Mouse (Mus musculus) kidney, embryonic 16.5 days (tissue): ENCODE data around the gene Fnbp1l. TPM values are rescaled to one million over a fixed set of nuclear protein-coding genes. Genes with fewer than 3 reads are reported as not detected.
A peak's percentile ranks its signal among the peaks of the same experiment; 100 is the strongest.

Experiments
- ATAC-seq: fragments of 200-750 bp; cut with Nextera tagmentation; 2 replicates; pipeline ENCODE4 v1.8.0; 2017; ENCODE audit warnings: moderate TSS enrichment; ENCODE audit not compliant: low FRiP score, low TSS enrichment
- H3K27ac ChIP-seq: fragments of 300-500 bp; sonication (generic); 2 replicates; pipeline ENCODE4 v1.5.1; 2014; ENCODE audit warnings: low read length
- H3K27me3 ChIP-seq: fragments of 300-500 bp; sonication (generic); 2 replicates; pipeline ENCODE4 v1.6.1; 2014; ENCODE audit warnings: low read length, control low read depth, mixed read lengths; ENCODE audit not compliant: insufficient read depth
- H3K36me3 ChIP-seq: fragments of 300-500 bp; sonication (generic); 2 replicates; pipeline ENCODE4 v1.6.1; 2014; ENCODE audit warnings: low read length, control low read depth, mixed read lengths; ENCODE audit not compliant: insufficient read depth
- H3K4me1 ChIP-seq: fragments of 300-500 bp; sonication (generic); 2 replicates; pipeline ENCODE4 v1.6.1; 2014; ENCODE audit warnings: low read length, control low read depth, mixed read lengths; ENCODE audit not compliant: insufficient read depth
- H3K4me2 ChIP-seq: fragments of 300-500 bp; sonication (generic); replicated peaks from 2 replicates; pipeline ENCODE4 v1.6.1; 2014; ENCODE audit warnings: low read depth, low read length
- H3K4me3 ChIP-seq: fragments of 300-500 bp; sonication (generic); 2 replicates; pipeline ENCODE4 v1.5.1; 2014; ENCODE audit warnings: mild to moderate bottlenecking, low read length
- H3K9ac ChIP-seq: fragments of 300-500 bp; sonication (generic); replicated peaks from 2 replicates; pipeline ENCODE4 v1.6.1; 2014; ENCODE audit warnings: low read length
- H3K9me3 ChIP-seq: fragments of 300-500 bp; sonication (generic); 2 replicates; pipeline ENCODE4 v1.6.1; 2016; ENCODE audit warnings: low read length, control low read depth
- WGBS: fragments of 180-500 bp; shearing (Covaris S2); extraction: QIAGEN DNeasy Blood & Tissue Kit; methylation state at CpG from one replicate; pipeline ENCODE4 v1.1.7; 2014; 5-methylcytosine and 5-hydroxymethylcytosine counted together
- polyA plus RNA-seq: library from polyadenylated mRNA; unstranded; fragments of >200 nt; fragmentation: Nextera tagmentation; extraction: Ambion mirVana; gene quantifications from 2 replicates; pipeline ENCODE4 v1.2.1, GENCODE M21; 2015

The Fnbp1l gene
- polyA plus RNA-seq, 1 experiment from 2014 or later: 41.4 TPM

- Histone ChIP-seq H3K9me3 (no peaks in the 10 kb centered on the region), H3K9ac (0 out of 2 replicates have a peak overlapping the region, but pooled peaks have one; percentile 27), H3K27ac (0 out of 2 replicates have a peak overlapping the region, but pooled peaks have one; percentile 39), H3K36me3 (no peaks in the 10 kb centered on the region), H3K4me2 (peak overlapping the region; percentile 48), H3K4me3 (peak overlapping the region; percentile 23), H3K4me1 (peaks cover 9% of the 10 kb centered on the region), H3K27me3 (no peaks in the 10 kb centered on the region)
- ATAC-seq: peak; percentile 72
- WGBS: 13% methylated on average over 13 of the region's 13 CpGs
Measured at GRCm38 (mm10) chr3:122629580-122629979, 10.1 kb upstream of the Fnbp1l start.

GRCm38 (mm10) chr3:122628956-122629355 is 9.4 kb upstream of the Fnbp1l start:
- WGBS: 65% methylated on average over 3 of the region's 3 CpGs
- Histone ChIP-seq H3K4me2 (no peak overlapping the region), H3K4me1 (peaks cover 9% of the 10 kb centered on the region), H3K27ac (0 out of 2 replicates have a peak overlapping the region, but pooled peaks have one; percentile 39), H3K4me3 (no peak overlapping the region), H3K36me3 (no peaks in the 10 kb centered on the region), H3K9me3 (no peaks in the 10 kb centered on the region), H3K9ac (no peak overlapping the region), H3K27me3 (no peaks in the 10 kb centered on the region)
- ATAC-seq: no peak

GRCm38 (mm10) chr3:122628546-122628945 is 9.0 kb upstream of the Fnbp1l start:
- WGBS: 94% methylated on average over 10 of the region's 10 CpGs
- no peak overlapping the region for H3K4me3 ChIP-seq
- no peak overlapping the region for H3K4me2 ChIP-seq
- no peak overlapping the region for H3K9ac ChIP-seq
- no peak for ATAC-seq
- H3K27me3 ChIP-seq: no peaks in the 10 kb centered on the region
- H3K36me3 ChIP-seq: no peaks in the 10 kb centered on the region
- H3K27ac ChIP-seq: no peak overlapping the region
- peaks cover 9% of the 10 kb centered on the region for H3K4me1 ChIP-seq
- H3K9me3 ChIP-seq: no peaks in the 10 kb centered on the region

DNA sequence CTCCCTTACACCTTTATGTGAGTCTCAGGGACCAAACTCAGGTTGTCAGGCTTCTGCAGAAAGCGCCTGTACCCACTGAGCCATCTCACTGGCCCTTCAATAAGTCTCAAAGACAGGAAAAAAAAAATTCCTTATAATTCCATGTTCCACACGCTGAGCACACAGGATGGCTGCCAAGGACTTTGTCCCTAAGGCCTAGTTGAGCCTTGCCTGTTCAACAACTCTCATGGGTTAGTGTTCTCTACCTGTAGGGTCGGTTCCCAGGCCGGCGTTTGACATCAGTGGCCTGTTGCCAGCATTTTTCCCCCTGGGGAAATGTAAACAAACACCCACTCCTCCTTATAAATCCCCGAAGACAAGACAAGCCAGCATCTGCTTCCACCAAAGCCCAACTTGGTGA is 8.3 kb upstream of the Fnbp1l start:
- no peak overlapping the region for H3K4me2 ChIP-seq
- WGBS: 79% methylated on average over 6 of the region's 6 CpGs
- H3K4me1 ChIP-seq: peaks cover 9% of the 10 kb centered on the region
- ATAC-seq: no peak
- H3K36me3 ChIP-seq: no peaks in the 10 kb centered on the region
- no peak overlapping the region for H3K27ac ChIP-seq
- H3K9me3 ChIP-seq: no peaks in the 10 kb centered on the region
- no peak overlapping the region for H3K9ac ChIP-seq
- H3K4me3 ChIP-seq: no peak overlapping the region
- no peaks in the 10 kb centered on the region for H3K27me3 ChIP-seq

GRCm38 (mm10) chr3:122624591-122624990 is 5.1 kb upstream of the Fnbp1l start:
- Histone ChIP-seq H3K9ac (no peak overlapping the region), H3K36me3 (no peaks in the 10 kb centered on the region), H3K4me1 (peaks cover 13% of the 10 kb centered on the region), H3K27me3 (no peaks in the 10 kb centered on the region), H3K4me2 (no peak overlapping the region), H3K4me3 (no peak overlapping the region), H3K9me3 (no peaks in the 10 kb centered on the region), H3K27ac (peak overlapping the region; percentile 20; the same call in 1 of the 2 replicates)
- 50% methylated on average over 6 of the region's 6 CpGs for WGBS
- no peak for ATAC-seq

- Histone ChIP-seq H3K36me3 (no peaks in the 10 kb centered on the region), H3K27ac (peak overlapping the region; percentile 98), H3K9ac (peak overlapping the region; percentile 100), H3K4me3 (peak overlapping the region; percentile 98), H3K27me3 (no peaks in the 10 kb centered on the region), H3K4me2 (peak overlapping the region; percentile 86), H3K4me1 (peaks cover 25% of the 10 kb centered on the region), H3K9me3 (no peaks in the 10 kb centered on the region)
- peak; percentile 32 for ATAC-seq
- WGBS: under 1% methylated on average over 21 of the region's 21 CpGs
Measured at GRCm38 (mm10) chr3:122620285-122620931, 893 bp upstream of the Fnbp1l start.

DNA sequence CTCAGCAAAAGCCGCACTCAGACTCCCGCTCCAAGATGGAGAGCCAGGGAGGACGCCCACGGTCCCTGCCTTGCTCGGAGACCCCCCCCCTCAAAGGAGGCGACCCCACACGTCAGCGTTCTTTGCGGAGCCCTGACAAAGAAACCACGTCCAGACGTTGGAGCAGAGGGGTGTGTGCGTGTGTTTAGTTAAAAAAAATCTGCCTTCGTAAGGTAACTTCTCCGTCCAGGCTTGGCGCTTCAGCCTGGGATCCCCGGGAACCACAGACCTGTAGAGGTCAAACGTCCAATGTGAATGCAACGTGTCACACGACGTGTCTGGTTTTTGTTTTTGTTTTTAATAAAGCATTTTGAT is 393 bp upstream of the Fnbp1l start:
- Histone ChIP-seq H3K4me3 (peak overlapping the region; percentile 98), H3K27me3 (no peaks in the 10 kb centered on the region), H3K4me2 (peak overlapping the region; percentile 86), H3K9ac (peak overlapping the region; percentile 100), H3K4me1 (peaks cover 25% of the 10 kb centered on the region), H3K36me3 (no peaks in the 10 kb centered on the region), H3K27ac (peak overlapping the region; percentile 98), H3K9me3 (no peaks in the 10 kb centered on the region)
- peak; percentile 47 for ATAC-seq
- WGBS: under 1% methylated on average over 20 of the region's 20 CpGs

GRCm38 (mm10) chr3:122618402-122618801 is 1.1 kb downstream of the Fnbp1l start:
- Histone ChIP-seq H3K9me3 (no peaks in the 10 kb centered on the region), H3K27me3 (no peaks in the 10 kb centered on the region), H3K4me3 (peak overlapping the region; percentile 98), H3K27ac (peak overlapping the region; percentile 98), H3K4me1 (peaks cover 29% of the 10 kb centered on the region), H3K9ac (peak overlapping the region; percentile 100), H3K4me2 (peak overlapping the region; percentile 86), H3K36me3 (no peaks in the 10 kb centered on the region)
- under 1% methylated on average over 30 of the region's 30 CpGs for WGBS
- ATAC-seq: peak; percentile 12; the same call in 1 of the 2 replicates

GRCm38 (mm10) chr3:122617613-122618340 is 1.7 kb downstream of the Fnbp1l start:
- H3K4me2 ChIP-seq: peak overlapping the region; percentile 86
- H3K36me3 ChIP-seq: no peaks in the 10 kb centered on the region
- peak overlapping the region; percentile 100 for H3K9ac ChIP-seq
- peaks cover 34% of the 10 kb centered on the region for H3K4me1 ChIP-seq
- no peaks in the 10 kb centered on the region for H3K27me3 ChIP-seq
- no peak for ATAC-seq
- no peaks in the 10 kb centered on the region for H3K9me3 ChIP-seq
- 45% methylated on average over 9 of the region's 9 CpGs for WGBS
- H3K27ac ChIP-seq: peak overlapping the region; percentile 98; the same call in 1 of the 2 replicates
- H3K4me3 ChIP-seq: peak overlapping the region; percentile 98

DNA sequence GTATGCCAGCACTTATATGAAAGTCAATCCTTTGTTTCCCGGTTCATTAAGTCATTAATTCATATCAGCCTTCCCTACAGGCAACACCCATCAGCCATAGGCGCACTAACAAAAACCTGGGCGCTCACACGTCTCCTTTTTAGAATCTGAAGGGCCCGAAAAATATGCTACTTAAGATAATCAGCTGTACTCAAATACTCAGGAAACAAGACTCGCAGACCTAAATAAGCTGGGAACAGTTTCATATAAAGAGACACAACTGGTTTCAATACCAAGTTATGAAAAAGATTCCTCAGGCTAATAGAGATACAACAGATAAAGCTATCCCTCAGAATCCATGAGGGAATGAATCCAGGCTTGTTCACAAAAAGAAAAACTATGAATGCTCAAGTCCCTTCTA is 7.0 kb downstream of the Fnbp1l start:
- Histone ChIP-seq H3K4me1 (peaks cover 33% of the 10 kb centered on the region), H3K4me3 (no peak overlapping the region), H3K9me3 (no peaks in the 10 kb centered on the region), H3K36me3 (no peaks in the 10 kb centered on the region), H3K27ac (no peak overlapping the region), H3K27me3 (no peaks in the 10 kb centered on the region), H3K4me2 (no peak overlapping the region), H3K9ac (no peak overlapping the region)
- ATAC-seq: no peak
- 74% methylated on average over 6 of the region's 6 CpGs for WGBS
